In genomic region chr11:59727204-59727603, GRCm38 (mm10) we compare ENCODE assay signal across 12 mouse cellular contexts.
DNase-seq lines count a peak whose midpoint lies in the region.
"Had no signal": no experiment of that assay in that cellular context is flagged by ENCODE, and none has a peak within 500 bp of the region (broad histone marks: within the 10 kb centered on the region; RNA-seq: fewer than 3 reads in every experiment).

No protein-coding gene starts in this region.

- intact Hi-C loops in gastrocnemius, postnatal 14 days (cut with DNase I; ENCODE audit: low total_unique reads), result no loop called here

- DNase-seq in gastrocnemius, postnatal 14 days, result peak; percentile 27
- DNase-seq in gastrocnemius, adult 18-20 months (ENCODE audit: low spot score), result no peak
- DNase-seq in kidney, postnatal 25 days, result peak; percentile 15 to 51
- DNase-seq in kidney, adult 8-10 months, result no peak
- peak; percentile 32 for DNase-seq in testis, postnatal 14 days (ENCODE audit: low spot score)
- no peak for DNase-seq in testis, postnatal 10 days (ENCODE audit: low spot score)
- no peak for DNase-seq in c-Kit-positive CD71-positive TER-119-positive erythroid progenitor cells, embryonic 14.5 days (ENCODE audit: low spot score)
- DNase-seq: adrenal gland, postnatal 10 days; cerebellum, adult 11-12 months; cerebellum, adult 9-10 months; cerebellum, postnatal 25 days; heart, postnatal 36 days had no signal

Comparison
In these comparisons a context has a peak if more than half of its experiments do, and no peak if none do; other contexts are left out.
1. DNase-seq: peak in gastrocnemius, postnatal 14 days (single experiment), kidney, postnatal 25 days (2 of 2) and testis, postnatal 14 days (single experiment); none in gastrocnemius, adult 18-20 months (single experiment), kidney, adult 8-10 months (0 of 2), testis, postnatal 10 days (single experiment) and c-Kit-positive CD71-positive TER-119-positive erythroid progenitor cells, embryonic 14.5 days (single experiment).